Mouse (Mus musculus) urinary bladder, postnatal 10 days (tissue): Measurements from ENCODE around the gene Dnah8.
A peak's percentile ranks its signal among the peaks of the same experiment; 100 is the strongest.

ENCODE experiments used
- DNase-seq: peaks from one replicate; pipeline ENCODE4 v3.0.0; 2022; ENCODE audit warnings: low spot score

Gene Dnah8

GRCm38 (mm10) chr17:30749391-30749790 lies 125.2 kb downstream of the Dnah8 start:
- DNase-seq = no peak

- no peak for DNase-seq
These were observed 126.1 kb downstream of the Dnah8 start for GRCm38 (mm10) chr17:30750269-30750668.

GRCm38 (mm10) chr17:30752370-30752818 lies 128.2 kb downstream of the Dnah8 start:
- no peak for DNase-seq

DNA sequence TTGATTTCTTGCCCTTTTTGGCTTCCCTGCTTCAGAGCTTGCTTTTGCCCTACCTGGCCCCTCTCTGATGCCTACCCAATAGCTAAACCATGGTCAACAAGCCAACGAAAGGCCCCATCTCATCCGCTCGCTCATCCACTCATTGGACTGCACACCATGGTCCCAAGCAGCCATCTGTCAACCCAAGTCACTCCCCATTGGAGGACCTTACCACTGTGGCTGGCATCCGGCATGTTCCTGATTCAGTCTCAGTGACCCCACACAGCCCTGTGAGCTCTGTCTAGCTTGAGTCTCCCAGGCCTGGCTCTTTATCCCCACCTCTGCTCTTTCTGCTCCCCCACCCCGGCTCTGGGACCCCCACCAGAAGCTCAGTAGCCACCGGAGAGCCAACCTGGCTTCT lies 129.0 kb downstream of the Dnah8 start:
- no peak for DNase-seq

DNA sequence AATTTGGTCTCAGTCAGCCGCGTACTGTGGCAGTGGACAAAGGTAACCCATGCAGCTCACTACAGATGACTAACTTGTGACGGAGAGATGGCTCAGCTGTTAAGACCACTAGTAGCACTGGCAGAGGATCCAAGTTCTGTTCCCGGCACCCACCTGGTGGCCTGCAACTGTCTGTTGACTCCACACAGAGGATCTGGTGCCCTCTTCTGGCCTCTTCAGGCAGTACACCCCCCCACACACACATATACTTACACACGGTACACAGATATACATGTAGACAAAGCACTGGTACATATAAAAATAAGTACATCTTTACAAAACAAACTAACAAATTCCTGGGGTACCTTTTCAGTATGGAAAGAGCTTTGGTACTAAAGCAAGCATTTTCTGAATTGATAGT lies 132.6 kb downstream of the Dnah8 start:
- no peak for DNase-seq

GRCm38 (mm10) chr17:30760307-30760706 lies 136.2 kb downstream of the Dnah8 start:
- DNase-seq = no peak

- DNase-seq = no peak
These were observed 140.1 kb downstream of the Dnah8 start for GRCm38 (mm10) chr17:30764276-30764675.

GRCm38 (mm10) chr17:30774416-30774815 lies 150.3 kb downstream of the Dnah8 start:
- DNase-seq = no peak

DNA sequence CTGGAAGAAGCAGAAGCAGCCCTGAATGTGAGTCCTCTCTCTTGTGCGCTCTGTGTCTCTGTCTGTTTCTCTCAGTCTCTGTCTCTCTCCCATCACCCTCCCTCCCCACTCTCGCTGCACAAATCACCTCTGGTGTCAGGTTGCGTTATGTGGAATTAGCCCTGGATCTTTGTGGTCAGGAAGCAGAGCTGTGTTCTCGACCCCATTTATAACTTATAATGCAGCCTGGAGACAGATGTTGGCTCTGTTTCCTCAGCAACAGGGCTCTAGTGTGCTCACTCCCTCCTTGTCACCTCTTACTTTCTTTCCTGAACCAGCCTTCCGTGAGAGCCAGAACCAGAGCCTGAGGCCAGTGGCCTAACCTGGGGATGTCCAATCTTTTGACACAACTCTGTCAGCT lies 150.9 kb downstream of the Dnah8 start:
- no peak for DNase-seq

DNA sequence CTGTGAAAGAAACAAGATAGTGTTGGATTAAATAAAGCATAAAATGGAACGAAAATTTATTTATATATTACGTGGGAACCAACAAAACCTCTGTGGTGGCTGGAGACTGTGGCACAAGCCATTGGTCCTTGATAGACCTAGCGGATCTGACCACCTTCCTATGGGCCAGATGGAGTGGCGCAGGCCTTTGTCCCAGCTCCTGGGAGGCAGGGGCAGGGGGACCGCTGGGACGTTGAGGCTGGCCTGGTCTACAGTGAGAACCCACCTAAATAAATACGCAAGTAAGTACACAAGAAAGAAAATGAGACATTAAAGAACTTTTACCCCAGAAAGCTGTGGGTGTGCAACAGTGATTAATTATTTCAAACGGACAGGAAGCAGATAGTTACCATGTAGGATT lies 156.9 kb downstream of the Dnah8 start:
- peak; percentile 8 for DNase-seq

- DNase-seq = peak; percentile 7
These were observed 158.1 kb downstream of the Dnah8 start for GRCm38 (mm10) chr17:30782286-30782685.

DNA sequence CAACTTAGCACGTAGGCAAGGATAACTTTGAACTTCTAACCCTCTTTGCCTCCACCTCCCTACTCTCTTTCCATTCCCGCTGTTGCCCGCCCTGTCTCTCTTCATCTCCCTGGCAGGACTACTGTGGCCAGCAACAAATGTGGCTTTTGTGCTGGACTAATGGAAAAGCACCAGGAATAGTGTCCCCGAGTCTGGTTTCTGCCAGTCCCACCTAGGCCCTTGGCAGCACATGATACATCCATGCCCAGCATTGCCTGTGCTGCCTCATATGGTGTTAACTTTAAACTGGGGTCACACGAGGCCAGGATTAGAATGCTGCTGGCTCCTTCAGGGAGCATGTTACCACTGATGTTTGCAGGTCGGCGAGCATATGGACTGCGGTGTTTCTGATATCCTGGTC lies 164.2 kb downstream of the Dnah8 start:
- no peak for DNase-seq

GRCm38 (mm10) chr17:30790816-30791215 lies 166.7 kb downstream of the Dnah8 start:
- DNase-seq = peak; percentile 5

- no peak for DNase-seq
These were observed 168.2 kb downstream of the Dnah8 start for GRCm38 (mm10) chr17:30792396-30792795.

- no peak for DNase-seq
These were observed 172.5 kb downstream of the Dnah8 start for GRCm38 (mm10) chr17:30796616-30797015.

DNA sequence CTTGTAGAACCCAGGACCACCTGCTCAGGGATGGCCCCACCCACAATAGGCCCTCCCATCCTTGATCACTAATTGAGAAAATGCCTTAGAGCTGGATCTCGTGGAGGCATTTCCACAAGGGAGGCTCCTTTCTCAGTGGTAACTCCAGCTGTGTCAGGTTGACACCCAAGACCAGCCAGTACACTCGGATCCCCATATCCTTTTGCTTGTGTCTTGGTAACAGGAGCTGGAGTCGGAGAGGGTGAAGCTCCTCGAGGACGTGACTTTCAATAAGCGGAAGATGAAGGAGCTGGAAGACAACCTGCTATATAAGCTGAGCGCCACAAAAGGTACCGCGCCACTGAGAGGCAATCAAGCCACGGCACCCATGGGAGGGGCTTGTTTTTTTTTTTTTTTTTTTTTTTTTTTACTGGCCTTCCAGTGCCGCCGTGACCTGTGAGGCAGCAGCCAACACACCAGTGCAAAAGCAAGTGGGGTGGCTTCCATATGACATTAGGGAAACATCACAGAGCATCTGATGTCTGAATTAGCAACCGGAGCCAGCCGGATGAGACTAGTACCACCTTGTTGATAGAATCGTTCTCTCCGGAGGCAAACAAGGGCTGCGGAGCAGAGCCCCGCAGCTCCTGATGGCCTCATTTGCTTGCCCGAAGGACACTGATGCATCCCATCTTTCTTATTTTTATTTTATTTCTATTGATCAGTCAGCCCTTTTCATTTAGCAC lies 176.3 kb downstream of the Dnah8 start:
- DNase-seq = peak; percentile 4

DNA sequence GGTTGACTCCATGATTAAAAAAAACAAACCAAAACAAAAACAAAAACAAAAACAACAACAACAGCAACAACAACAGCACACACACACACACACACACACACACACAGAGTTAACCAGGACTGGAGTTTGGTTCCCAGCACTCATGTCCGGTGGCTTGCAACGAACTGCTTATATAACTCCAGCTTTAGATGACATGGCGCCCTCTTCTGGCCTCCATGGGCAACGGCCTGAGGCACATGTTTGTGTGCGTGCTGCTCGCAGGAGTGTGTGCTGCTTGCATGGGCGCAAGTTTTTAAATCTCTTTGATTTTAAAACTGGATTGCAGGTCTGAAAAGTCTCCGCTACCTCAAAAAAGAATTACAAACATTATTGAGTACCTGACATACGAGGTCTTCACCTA lies 179.5 kb downstream of the Dnah8 start:
- DNase-seq = no peak

DNA sequence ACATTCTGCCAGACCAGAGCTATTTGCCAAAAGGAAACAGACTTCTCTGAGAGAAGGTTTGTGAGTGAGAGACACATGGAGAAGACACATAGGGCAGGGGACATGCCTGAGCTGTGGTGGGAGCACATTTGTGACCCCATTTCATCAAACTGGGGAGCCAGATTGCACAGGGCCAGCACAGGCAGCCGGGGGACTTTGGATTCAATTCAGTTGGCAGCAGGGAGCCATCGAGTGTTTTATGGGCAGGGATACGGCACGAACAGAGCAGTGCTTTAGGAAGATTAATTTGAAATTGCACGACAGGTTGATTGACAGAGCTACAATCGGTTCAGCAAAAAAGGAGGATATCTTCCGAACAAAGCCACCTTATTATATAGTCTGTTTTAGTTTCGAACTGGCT lies 180.8 kb downstream of the Dnah8 start:
- no peak for DNase-seq

DNA sequence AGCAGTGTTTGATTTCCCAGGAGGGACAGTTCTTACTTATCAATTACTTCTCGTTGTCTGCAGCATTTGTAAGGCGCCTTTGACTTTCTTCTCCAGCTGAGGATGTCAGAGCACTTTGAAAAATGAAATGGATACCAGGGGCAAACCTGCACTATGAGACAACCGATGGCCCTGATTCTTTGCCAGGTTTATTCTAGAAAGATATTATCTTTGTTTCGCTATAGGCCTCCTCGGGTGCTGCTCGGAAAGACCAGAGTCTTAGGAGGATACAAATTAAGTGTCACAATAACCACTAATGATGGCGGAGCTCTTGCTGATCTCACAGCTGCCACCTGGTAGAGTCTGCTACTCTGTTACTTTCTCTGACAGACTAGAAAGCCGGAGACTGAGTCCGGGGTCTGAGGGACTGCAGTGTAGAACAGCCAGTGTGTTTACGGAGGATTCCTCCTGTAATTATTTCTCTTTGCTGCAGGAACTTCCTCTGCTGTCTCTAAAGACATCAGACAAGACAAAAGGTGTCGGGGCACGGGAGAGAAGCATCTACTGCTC lies 181.4 kb downstream of the Dnah8 start:
- no peak for DNase-seq

DNA sequence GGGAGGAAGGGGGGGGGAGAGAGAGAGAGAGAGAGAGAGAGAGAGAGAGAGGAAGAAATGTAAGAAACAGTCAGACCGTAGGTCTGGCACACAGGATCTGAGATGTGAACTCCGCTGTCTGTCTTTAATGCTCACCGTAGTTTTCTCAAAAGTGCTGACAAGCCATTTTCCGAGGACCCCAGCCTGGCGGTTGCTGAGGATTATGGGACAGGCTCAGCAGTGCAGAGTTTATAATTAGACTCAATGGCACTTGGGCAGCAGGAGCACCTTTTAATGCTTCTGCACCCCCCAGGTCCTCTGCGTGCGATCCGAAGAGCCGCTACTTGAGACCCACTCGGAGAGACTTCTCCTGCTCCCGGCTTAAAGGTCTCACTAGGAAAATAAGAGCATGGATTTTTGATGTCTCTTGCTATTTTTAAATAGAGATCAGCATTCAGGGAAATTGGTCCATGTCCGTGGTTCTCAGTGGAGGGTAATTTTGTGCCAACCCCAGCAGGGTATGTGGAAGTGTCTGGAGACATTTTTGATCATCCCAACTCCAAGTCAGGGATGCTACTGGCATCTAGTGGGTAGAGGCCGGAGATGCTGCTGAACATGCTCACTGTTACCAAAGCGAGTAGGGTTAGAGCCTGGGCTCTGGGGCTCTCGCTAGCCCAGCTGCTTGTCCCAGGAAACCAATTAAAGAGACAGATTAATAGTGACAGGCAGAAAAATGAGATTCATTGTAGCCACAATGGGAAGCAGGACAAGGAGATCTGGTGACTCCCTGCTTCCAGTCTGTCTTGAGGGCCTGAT lies 184.9 kb downstream of the Dnah8 start:
- no peak for DNase-seq

GRCm38 (mm10) chr17:30809926-30810660 lies 185.9 kb downstream of the Dnah8 start:
- no peak for DNase-seq

GRCm38 (mm10) chr17:30818543-30818942 lies 194.4 kb downstream of the Dnah8 start:
- DNase-seq = no peak
